Mouse (Mus musculus): ENCODE data around the gene Acot6.
"Not testable (repeated sequence)": the region's sequence is repeated elsewhere in the genome, so short reads cannot be mapped to it uniquely, and the experiment has no call there.

Acot6 gene
- long read RNA-seq, experiment 1, partial matches to known transcripts: 0 of 1 reads
- long read RNA-seq, experiment 1, other reads (novel, unspliced or antisense): 1 of 1 reads
- long read RNA-seq, experiment 2: 0 reads

DNA sequence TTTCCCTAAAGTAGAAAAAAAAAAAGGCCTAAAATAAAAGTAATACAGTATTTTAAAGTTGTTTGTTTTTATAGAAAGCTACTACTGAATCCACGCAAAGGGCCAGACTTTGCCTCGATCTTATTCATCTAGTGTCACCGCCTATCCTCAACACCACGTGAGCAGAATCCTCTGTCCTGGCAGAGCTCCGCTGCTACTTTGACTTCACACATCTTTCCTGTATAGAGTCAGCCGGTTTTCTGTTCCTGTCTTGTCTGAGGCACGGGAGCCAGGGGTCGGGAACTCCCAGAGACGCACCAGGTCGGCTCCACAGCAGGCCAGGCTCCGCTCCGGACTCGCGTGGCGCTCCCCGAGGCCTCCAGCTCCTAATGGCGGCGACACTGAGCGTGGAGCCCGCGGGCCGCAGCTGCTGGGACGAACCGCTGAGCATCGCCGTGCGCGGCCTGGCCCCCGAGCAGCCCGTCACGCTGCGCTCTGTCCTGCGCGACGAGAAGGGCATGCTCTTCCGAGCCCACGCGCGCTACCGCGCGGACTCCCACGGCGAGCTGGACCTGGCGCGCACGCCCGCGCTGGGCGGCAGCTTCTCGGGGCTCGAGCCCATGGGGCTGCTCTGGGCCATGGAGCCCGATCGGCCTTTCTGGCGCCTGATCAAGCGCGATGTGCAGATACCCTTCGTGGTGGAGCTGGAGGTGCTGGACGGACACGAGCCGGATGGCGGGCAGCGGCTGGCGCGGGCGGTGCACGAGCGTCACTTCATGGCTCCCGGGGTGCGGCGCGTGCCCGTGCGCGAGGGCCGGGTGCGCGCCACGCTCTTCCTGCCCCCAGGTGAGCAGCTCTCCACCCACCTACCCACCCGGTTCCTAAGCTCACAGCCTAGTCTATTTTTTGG, at the start of gene Acot6:
TSS of gene Acot6 (plus strand) at position 51 of the 889 bp plus-strand sequence.
- intact Hi-C loops (cut with DNase I): not testable (repeated sequence)

DNA sequence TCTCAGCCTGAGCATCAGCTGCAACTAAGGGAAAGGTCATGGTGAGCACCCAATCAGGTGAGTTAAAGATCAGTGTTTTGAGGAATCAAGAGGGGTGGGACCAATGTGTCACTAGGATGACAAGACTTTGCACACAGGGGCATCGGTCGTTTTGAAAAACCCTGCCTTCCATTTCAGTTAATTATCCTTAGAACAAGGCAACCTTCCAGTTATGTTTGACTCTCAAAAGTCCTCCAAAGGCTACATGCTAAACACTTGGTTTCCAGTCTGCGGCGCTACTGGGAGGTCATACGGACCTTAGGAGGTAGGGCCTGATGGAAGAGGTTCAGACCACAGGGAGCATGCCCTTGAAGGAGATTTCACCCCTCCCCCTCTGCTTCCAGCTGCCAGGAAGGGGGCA, 49.7 kb upstream of the Acot6 start:
- intact Hi-C loops (cut with DNase I): not testable (repeated sequence)

DNA sequence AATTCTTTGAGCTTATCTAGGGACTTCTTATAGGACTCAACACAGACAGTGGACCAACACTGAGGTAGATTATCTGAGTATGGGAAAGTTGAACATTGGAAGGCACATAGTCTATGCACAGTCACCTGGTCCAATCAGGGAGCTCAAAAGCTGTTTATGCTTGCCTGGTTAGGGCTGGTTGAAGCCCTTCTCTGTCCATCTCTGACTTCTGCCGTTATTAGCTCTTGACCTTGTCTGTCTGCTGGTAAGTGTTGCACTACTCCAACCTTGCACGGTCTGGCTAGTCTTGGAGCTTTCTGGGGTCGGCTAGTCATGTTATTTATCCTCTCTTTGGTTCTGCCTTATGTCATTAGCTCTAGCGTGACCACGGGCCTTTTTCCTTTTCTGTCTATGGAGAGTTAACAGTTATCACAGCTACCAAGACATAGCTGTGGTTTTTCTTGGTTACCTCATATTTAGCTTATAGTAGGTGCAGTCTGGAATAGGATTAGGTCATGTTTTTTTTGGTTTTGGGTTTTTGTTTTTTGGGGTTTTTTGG, 48.4 kb upstream of the Acot6 start, which contains the start of gene Acot3:
TSS of gene Acot3 (plus strand) at position 208 of the 538 bp plus-strand sequence.
- intact Hi-C loops (cut with DNase I): no loop called here

DNA sequence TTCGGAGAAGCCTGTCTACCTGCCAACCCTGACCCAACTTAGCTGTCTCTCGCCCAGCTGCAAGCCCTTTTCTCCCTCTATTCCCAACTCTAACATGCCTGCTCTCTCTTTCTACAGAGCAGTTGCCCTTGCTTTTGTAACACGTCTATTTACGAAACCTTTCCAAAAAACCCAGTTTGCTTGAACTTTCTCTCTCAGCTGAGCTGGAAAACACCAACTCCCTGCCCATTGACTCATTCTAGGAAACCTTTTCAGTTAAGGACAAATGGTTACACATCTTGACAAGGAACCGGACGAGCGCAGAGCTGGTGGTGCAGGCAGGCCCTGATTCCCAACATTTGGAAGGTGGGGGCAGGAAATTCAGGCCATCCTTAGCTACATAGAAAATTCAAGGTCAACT, 47.8 kb upstream of the Acot6 start:
- intact Hi-C loops (cut with DNase I): no loop called here

DNA sequence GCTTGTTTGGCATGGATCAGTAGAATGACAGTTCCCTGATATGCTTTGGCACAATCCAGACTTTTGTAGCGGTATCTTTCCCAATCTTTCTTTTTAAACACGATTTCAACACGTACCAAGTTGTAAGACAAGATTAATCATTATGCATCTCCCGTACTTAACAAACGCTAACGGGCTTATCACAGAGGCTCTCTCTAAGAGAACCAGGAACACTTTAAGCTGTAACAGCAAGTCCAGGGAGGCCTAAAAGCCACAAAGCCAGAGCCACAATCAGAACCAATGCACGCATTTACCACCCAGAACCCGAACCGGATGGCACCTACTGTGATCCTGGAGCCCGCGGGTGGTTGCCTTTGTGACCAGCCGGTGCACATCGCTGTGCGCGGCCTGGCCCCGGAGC, 47.3 kb upstream of the Acot6 start:
- intact Hi-C loops (cut with DNase I): no loop called here

DNA sequence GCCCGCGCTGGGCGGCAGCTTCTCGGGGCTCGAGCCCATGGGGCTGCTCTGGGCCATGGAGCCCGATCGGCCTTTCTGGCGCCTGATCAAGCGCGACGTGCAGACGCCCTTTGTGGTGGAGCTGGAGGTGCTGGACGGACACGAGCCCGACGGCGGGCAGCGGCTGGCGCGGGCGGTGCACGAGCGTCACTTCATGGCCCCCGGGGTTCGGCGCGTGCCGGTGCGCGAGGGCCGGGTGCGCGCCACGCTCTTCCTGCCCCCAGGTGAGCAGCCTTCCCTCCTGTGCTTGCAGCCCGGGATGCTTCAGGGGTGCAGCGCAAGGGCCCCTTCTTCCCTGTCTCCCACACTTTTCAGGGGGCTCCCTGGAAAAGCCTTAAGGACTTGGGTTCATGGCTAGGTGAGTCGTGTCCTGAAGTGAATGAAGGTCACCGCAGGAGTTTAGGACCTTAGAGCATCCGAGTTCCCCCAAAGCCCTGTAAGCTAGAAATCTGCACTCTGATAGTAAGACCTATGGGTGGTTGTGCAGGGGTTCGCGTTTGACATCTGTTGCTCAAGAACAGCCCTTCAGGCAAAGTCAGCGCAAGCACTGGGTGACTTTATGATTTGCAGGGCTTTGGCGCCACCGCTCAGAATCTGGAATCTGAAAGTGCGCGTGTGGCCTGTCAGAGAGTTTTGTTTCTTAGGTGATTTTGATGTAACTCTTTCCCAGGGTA, 46.6 kb upstream of the Acot6 start:
- intact Hi-C loops (cut with DNase I): no loop called here

DNA sequence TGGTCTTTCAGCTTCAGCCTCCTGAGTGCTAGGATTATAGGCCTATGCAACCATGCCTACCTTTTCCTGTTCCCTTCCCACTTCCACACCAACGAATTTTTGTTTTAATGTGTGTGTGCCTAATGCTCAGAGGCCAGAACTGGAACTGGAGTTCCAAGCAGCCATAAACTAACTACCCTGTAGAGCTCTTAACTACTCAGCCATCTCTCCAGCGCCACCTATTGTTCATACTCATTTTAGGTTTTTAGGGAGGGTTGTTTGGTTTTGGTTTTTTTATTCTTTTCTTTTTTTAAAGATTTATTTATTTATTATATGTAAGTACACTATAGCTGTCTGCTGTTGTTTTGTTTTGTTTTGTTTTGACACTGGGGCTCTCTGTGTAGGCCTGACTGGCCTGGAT, 39.5 kb upstream of the Acot6 start:
- intact Hi-C loops (cut with DNase I): no loop called here

DNA sequence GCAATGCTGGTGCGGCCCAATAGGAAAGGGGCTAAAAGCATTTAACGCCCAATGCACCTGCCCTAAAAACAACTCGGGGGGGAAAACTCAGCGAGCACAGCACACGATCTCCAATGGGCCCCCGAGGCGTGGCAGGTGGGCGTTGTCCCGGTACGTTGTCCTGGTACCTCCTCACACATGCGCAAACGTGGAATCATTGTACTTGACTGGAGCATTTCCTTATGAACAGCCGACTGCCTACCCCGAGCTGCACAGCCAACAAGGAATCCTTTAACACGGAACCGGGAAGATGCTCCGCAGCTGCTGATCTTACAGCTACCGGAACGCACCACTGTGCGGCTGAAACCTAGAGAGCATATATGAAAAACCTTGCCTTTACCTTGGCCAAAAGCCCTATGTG, 38.1 kb upstream of the Acot6 start:
- intact Hi-C loops (cut with DNase I): loop anchor here (2.0 kb wide), 1 partner anchor 90 kb away; no protein-coding TSS in a partner anchor

DNA sequence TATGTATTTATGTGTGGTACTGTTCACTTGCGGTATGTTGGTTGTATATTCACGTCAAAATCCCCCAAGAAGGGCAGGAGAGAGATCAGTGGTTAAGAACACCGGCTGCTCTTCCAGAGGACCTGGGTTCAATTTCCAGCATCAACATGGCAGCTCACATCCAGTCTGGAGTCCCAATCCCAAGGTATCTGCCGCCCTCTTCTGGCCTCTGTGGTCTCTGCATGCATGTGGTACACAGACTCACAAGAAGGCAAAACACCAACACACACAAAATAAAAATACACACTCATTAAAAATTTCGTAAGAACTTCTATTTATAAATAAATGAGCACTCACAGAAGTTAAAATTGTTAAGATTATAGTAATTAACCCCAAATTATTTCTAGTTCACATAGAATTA, 37.2 kb upstream of the Acot6 start:
- intact Hi-C loops (cut with DNase I): loop anchor here (2.0 kb wide), 1 partner anchor 90 kb away; no protein-coding TSS in a partner anchor

DNA sequence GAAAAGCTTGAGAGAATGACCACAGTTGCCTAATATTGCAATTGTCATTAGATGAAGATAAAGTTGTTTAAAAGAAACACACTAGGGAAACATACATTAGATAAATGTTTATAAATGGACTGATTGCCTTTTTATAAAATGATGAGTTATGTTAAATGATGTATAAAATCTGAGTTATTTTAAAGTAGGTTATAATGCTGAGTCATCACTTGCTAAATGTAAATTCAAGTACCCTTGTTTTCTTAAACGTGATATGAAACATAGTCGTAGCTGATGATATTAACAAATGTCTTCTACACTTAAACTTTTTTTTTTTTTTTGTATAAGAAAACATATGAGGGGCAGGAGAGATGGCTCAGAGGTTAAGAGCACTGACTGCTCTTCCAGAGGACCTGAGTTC, 36.6 kb upstream of the Acot6 start:
- intact Hi-C loops (cut with DNase I): loop anchor here (2.0 kb wide), 1 partner anchor 91 kb away; no protein-coding TSS in a partner anchor

DNA sequence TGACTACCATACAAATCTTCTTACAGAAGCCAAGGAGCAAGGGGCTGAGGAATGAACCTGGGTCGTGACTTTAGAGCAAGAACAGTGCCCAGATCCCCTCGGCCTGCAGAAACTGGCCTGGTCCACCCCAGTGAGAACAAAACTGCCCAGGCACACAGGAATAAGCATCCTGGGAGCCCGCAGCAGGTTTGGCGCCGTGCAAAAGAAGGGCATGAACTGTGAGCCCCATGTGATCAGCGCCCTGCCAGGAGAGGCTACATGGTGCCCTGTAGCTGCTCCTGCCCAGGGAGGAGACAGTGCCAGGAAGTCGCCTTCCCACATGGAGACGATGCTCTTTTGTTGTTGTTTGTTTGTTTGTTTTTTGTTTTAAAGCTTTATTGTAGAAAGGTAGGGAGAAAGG, 35.8 kb upstream of the Acot6 start:
- intact Hi-C loops (cut with DNase I): no loop called here

DNA sequence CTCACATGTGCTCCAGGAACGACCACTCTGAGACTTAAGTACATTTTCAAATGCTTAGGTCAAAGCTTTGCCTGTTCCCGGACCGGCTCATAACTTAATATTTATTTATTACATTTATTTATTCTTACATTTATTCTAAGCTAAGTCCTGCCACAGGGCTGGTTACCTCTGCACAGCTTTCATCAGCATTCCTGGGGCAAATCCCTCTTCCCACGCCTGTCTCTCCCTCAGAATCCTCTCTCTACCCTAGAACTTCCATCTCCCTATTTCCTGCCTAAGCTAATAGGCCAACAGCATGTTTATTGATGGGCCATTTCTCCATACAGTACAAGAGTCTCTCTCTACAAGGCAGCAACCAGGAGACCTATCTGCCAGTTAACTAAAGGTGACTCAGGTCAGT, 32.7 kb upstream of the Acot6 start:
- intact Hi-C loops (cut with DNase I): no loop called here

DNA sequence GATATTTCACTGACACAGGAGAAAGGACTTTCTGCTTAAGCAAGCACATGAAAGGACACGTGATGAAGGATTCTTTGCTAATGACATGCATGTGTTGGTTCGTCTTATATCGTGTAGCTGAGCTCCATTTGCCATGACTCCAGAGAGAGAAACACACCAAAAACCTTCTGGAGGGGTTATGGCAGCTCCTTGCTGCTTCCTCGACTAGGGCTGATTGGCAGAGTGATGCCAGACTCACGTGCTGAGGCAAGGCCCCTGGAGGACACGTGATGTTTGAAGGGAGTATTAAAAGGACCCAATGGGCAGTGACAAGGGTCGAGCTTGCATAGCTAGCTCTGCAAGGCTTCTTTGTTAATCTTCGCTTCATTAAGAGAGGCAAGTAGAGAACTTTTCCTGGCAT, 32.2 kb upstream of the Acot6 start:
- intact Hi-C loops (cut with DNase I): no loop called here

DNA sequence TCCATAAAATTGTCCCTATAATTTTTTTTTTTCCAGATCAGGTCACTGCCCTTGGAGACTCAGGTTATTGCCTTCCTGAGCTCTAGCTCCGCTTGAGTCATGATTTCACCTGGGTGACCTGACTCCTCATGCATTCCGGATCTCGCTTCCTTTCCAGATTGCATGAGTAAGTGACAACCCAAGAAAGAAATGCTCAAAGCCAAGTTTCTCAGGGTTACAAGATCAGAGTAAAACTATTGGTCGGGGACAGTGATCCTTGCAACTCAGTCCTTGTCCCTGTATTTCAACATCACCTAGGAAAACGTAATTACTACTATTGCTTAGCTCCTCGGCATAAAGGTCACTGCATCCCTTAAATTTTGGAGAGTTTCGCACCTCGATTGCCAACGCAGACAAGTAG, 31.5 kb upstream of the Acot6 start, which contains the start of gene Acot5:
TSS of gene Acot5 (plus strand) at position 340 of the 400 bp plus-strand sequence.
- intact Hi-C loops (cut with DNase I): no loop called here

DNA sequence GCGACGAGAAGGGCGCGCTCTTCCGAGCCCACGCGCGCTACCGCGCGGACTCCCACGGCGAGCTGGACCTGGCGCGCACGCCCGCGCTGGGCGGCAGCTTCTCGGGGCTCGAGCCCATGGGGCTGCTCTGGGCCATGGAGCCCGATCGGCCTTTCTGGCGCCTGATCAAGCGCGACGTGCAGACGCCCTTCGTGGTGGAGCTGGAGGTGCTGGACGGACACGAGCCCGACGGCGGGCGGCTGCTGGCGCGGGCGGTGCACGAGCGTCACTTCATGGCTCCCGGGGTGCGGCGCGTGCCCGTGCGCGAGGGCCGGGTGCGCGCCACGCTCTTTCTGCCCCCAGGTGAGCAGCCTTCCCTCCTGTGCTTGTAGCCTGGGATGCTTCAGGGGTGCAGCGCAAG, 30.9 kb upstream of the Acot6 start:
- intact Hi-C loops (cut with DNase I): not testable (repeated sequence)

DNA sequence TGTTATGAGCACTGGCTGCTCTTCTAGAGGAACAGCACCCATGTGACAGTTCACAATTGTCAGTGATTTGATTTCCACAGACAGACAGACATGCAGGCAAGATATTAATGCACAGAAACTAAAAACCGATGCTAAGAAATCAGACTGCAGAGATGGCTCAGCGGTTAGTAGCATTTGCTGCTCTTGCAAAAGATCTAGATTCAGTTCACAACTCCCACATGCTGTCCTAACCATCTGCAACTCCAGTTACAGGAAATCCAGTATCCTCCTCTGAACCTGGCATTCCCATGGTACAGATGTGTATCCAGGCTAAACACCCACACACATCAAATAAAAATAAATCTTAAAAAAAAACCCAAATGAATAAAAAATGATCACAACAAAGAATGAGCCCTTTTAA, 28.8 kb upstream of the Acot6 start:
- intact Hi-C loops (cut with DNase I): no loop called here

DNA sequence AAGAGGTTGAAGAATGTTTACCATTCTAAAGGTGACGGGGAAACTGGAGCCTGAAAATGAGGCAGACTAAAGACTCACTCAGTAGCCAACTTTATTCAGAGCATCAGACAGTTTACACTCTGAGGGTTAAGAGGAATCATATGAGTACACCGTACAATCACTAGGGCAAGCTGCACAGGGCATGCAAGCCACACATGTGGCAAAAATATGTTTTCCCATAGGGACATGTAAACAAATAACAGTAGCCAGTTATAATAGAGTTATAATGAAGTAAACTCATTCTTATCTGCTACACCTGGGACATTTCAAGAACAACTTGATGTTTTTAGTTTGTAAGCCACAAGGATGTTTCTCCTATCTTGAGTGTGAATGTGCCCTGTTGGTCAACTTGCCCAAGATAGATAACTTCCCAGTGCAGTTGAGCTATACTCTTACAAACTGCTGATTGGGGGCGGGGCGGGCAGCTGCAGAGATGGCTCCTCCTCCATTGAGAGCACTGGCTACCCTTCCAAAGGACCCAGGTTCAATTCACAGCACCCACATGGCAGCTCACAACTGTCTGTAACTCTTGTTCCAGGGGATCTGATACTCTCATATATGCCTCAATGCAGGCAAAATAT, 23.0 kb upstream of the Acot6 start:
- intact Hi-C loops (cut with DNase I): no loop called here

DNA sequence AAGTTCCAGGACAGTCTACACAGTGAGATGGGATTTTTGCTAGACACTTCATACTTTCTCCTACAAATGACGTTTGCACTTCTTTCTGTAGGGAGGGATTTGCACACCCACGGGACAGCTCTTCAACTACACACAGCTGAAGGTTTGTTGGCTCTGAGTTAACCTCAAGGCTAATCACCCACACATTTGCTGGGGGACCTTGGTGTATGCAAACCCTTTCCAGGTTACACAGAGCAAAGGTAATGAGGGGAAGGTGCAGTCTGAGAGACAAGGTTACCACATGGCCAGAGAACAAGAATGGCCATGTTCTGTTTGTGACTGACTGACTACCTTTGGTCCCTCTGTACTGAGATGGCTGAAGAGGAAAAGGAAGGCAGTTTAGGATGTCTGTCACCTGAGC, 16.6 kb upstream of the Acot6 start:
- intact Hi-C loops (cut with DNase I): no loop called here

DNA sequence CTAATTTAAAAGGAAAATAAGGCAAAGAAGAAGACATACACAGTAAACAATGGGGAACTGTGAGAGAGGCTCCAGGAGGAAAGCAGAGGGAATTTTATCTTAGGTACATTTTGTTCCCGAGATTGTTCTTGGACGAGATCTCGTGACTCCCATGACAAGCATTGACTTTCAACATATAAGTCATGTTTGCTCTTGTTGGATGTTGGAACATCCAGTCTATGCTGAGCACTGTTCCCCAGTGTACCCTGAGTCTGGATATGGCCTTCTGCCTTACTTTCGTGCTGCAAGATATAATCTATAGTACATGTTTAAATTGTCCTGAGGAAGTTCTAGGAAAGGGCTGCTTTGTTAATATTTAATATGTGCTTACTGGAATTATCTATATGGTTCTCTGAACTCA, 15.9 kb upstream of the Acot6 start:
- intact Hi-C loops (cut with DNase I): no loop called here

DNA sequence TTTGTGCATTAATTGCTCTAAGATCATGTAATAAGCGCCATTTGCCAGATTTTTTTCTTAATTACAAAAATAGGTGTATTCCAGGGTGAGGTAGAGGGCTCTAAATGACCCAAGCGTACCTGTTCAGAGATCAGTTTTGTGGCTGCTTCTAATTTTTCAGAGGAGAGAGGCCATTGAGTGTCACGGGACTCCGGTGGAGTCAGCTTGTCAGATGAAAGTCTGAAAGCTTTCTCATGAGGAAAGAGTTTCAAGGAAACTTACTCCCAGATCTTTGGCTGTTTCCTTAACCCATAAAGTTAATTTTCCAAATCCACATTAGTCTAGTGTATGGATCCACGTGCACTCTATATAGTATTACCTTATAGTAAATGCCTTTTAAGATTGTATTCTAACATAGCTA, 5.8 kb upstream of the Acot6 start:
- intact Hi-C loops (cut with DNase I): not testable (repeated sequence)

DNA sequence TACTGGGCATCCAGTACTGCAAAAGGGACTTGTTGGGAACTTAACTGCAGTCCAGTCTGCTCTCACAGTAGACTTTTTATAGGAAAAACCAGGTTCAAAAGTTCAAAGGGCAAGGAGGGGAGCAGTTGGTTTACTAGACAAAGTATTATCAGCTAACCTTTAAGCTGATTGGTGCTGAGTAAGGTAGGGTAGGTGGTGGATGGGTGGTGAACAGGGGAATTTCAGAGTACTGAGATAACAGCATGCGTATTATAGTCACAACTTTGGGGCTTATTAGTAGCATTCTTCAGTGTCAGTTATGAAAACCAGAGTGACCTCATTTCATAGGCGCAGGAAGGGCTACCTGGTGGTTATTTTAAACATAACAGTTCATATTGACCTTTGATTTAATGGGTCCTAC, 849 bp upstream of the Acot6 start:
- intact Hi-C loops (cut with DNase I): no loop called here

Measured in adrenal gland (tissue).